Mouse (Mus musculus): ENCODE measurements at regions not wholly inside any gene's neighbourhood (a gene's known extent, or its start where the extent isn't known, plus 50 kb on each side); places are given as distances from the start of the nearest gene placed in this dataset.

- no peak for DNase-seq (ENCODE audit: extremely low spot score in 1 of 2, low spot score in 1 of 2)
Measured at GRCm38 (mm10) chr15:96944741-96945140, 111.0 kb downstream of the Slc38a4 start.

GRCm38 (mm10) chr15:96942651-96943050, 113.1 kb downstream of the Slc38a4 start:
- DNase-seq (ENCODE audit: extremely low spot score in 1 of 2, low spot score in 1 of 2): no peak

GRCm38 (mm10) chr15:96938406-96938805, 117.3 kb downstream of the Slc38a4 start:
- DNase-seq (ENCODE audit: extremely low spot score in 1 of 2, low spot score in 1 of 2): no peak

GRCm38 (mm10) chr15:96937623-96938022, 118.1 kb downstream of the Slc38a4 start:
- no peak for DNase-seq (ENCODE audit: extremely low spot score in 1 of 2, low spot score in 1 of 2)

GRCm38 (mm10) chr15:96936705-96937346, 118.9 kb downstream of the Slc38a4 start:
- peak; percentile 76 to 82 for DNase-seq (ENCODE audit: extremely low spot score in 1 of 2, low spot score in 1 of 2)

GRCm38 (mm10) chr15:96936216-96936615, 119.5 kb downstream of the Slc38a4 start:
- no peak for DNase-seq (ENCODE audit: extremely low spot score in 1 of 2, low spot score in 1 of 2)

- DNase-seq (ENCODE audit: extremely low spot score in 1 of 2, low spot score in 1 of 2): peak; percentile 13 to 26
Measured at GRCm38 (mm10) chr15:96933451-96933850, 122.3 kb downstream of the Slc38a4 start.

GRCm38 (mm10) chr15:96930531-96930930, 125.2 kb downstream of the Slc38a4 start:
- DNase-seq (ENCODE audit: extremely low spot score in 1 of 2, low spot score in 1 of 2): no peak

- DNase-seq (ENCODE audit: extremely low spot score in 1 of 2, low spot score in 1 of 2): no peak
Measured at GRCm38 (mm10) chr15:96929788-96930187, 126.0 kb downstream of the Slc38a4 start.

- DNase-seq (ENCODE audit: extremely low spot score in 1 of 2, low spot score in 1 of 2): no peak
Measured at GRCm38 (mm10) chr15:96928692-96929091, 127.1 kb downstream of the Slc38a4 start.

GRCm38 (mm10) chr15:96927674-96928073, 128.1 kb downstream of the Slc38a4 start:
- DNase-seq (ENCODE audit: extremely low spot score in 1 of 2, low spot score in 1 of 2): no peak

- no peak for DNase-seq (ENCODE audit: extremely low spot score in 1 of 2, low spot score in 1 of 2)
Measured at GRCm38 (mm10) chr15:96926660-96927059, 129.1 kb downstream of the Slc38a4 start.

- no peak for DNase-seq (ENCODE audit: extremely low spot score in 1 of 2, low spot score in 1 of 2)
Measured at GRCm38 (mm10) chr15:96916586-96916985, 139.2 kb downstream of the Slc38a4 start.

- no peak for DNase-seq (ENCODE audit: extremely low spot score in 1 of 2, low spot score in 1 of 2)
Measured at GRCm38 (mm10) chr15:96915544-96915943, 140.2 kb downstream of the Slc38a4 start.

- DNase-seq (ENCODE audit: extremely low spot score in 1 of 2, low spot score in 1 of 2): no peak
Measured at GRCm38 (mm10) chr15:96914988-96915387, 140.8 kb downstream of the Slc38a4 start.

- no peak for DNase-seq (ENCODE audit: extremely low spot score in 1 of 2, low spot score in 1 of 2)
Measured at GRCm38 (mm10) chr15:96905520-96905919, 150.2 kb downstream of the Slc38a4 start.

- DNase-seq (ENCODE audit: extremely low spot score in 1 of 2, low spot score in 1 of 2): no peak
Measured at GRCm38 (mm10) chr15:96903461-96903860, 152.3 kb downstream of the Slc38a4 start.

- no peak for DNase-seq (ENCODE audit: extremely low spot score in 1 of 2, low spot score in 1 of 2)
Measured at GRCm38 (mm10) chr15:96902781-96903180, 153.0 kb downstream of the Slc38a4 start.

GRCm38 (mm10) chr15:96901616-96902015, 154.1 kb downstream of the Slc38a4 start:
- no peak for DNase-seq (ENCODE audit: extremely low spot score in 1 of 2, low spot score in 1 of 2)

GRCm38 (mm10) chr15:96898285-96898684, 157.5 kb downstream of the Slc38a4 start:
- no peak for DNase-seq (ENCODE audit: extremely low spot score in 1 of 2, low spot score in 1 of 2)

- DNase-seq (ENCODE audit: extremely low spot score in 1 of 2, low spot score in 1 of 2): no peak
Measured at GRCm38 (mm10) chr15:96884901-96885300, 170.9 kb downstream of the Slc38a4 start.

- DNase-seq (ENCODE audit: extremely low spot score in 1 of 2, low spot score in 1 of 2): no peak
Measured at GRCm38 (mm10) chr15:96883754-96884153, 172.0 kb downstream of the Slc38a4 start.

- no peak for DNase-seq (ENCODE audit: extremely low spot score in 1 of 2, low spot score in 1 of 2)
Measured at GRCm38 (mm10) chr15:96882211-96882610, 173.5 kb downstream of the Slc38a4 start.

Data from layer of hippocampus, postnatal 25 days (tissue).